Mouse (Mus musculus) kidney, adult 11 months (tissue): ENCODE measurements around the gene Apoc4.

Source experiments
- DNase-seq: peaks from one replicate; pipeline ENCODE4 v3.0.0; 2022

Gene Apoc4

DNA sequence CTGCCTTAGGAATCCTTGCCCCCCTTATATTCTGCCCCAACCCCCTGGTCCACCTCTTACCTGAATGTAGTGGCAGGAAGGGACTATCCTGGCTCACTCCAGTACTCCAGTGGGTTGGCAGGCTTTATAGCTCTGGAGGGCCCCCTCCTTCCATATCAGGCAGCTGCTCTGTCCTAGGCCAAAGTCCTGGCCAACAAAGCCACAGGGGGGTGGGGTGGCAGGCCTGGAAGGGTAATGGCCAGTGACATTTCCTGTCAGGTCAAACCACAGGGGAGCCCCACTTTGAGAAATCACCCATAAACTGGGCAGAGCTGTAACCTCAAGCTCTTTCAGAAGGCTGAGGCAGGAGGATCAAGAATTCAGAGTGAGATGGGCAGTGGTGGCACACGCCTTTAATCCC, 4.6 kb downstream of the Apoc4 start:
- DNase-seq = no peak

DNA sequence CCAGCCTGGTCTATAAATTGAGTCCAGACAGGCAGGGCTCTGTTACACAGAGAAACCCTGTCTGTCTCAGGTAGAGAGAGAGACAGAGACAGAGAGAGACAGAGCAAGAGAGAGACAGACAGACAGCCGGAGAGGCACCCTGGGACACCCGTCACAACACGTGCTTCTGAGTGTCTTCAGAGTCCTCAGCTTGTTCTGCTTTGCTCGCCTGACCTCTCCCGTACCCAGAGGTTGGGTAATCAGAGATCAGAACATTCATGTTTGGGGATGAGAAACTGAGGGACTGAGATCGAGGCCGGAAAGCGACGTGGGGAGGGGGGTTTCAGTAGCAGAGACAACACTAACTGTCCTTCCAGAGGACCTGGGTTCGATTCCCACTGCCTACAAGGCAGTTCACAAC, 5.5 kb downstream of the Apoc4 start:
- DNase-seq = no peak

DNA sequence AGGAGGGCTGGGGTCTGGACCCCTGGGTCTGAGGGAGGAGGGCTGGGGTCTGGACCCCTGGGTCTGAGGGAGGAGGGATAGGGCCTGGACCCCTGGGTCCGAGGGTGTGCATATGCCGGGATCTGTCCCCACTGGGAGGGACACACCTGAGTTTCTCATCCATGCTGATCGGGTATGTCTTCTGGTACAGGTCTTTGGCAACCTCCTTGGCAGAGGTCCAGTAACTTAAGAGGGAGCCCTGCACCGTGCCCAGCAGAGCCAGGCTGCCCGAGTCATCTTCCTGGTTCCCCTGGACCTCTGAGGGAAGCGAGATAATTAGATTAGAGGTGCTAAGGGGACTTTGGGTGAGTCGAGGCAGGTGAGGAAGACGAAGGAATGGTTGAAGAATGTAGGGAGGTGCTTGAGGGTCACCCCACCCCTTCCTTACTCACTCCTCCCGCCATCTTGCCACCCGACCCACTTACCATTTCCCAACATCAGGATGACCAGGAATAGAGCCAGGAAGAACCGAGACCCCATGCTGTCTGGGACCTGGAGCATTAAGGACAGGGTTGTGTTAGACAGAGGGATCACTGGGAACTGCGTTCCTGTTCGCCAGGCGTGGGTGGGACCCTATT, 8.1 kb downstream of the Apoc4 start:
- DNase-seq = no peak

DNA sequence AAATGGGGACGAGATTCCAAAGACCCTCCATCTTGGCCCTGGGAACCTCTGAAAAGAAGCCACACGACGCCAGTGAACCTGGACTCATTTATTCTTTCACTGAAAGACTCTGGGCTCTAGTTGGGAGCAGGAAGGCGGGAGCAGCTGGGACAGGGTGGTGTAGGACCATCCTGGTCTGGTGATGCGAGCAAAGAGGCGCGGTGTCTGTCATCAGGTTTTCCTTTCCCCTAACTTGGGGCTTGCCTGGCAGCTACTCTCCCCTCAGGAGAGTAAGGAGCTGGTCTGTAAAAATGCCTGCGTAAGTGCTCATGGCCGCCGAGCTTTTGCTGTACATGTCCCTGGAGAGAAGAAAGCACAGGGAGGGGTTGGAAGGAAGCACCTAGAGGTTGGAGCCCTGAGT, 9.8 kb downstream of the Apoc4 start:
- DNase-seq = no peak

DNA sequence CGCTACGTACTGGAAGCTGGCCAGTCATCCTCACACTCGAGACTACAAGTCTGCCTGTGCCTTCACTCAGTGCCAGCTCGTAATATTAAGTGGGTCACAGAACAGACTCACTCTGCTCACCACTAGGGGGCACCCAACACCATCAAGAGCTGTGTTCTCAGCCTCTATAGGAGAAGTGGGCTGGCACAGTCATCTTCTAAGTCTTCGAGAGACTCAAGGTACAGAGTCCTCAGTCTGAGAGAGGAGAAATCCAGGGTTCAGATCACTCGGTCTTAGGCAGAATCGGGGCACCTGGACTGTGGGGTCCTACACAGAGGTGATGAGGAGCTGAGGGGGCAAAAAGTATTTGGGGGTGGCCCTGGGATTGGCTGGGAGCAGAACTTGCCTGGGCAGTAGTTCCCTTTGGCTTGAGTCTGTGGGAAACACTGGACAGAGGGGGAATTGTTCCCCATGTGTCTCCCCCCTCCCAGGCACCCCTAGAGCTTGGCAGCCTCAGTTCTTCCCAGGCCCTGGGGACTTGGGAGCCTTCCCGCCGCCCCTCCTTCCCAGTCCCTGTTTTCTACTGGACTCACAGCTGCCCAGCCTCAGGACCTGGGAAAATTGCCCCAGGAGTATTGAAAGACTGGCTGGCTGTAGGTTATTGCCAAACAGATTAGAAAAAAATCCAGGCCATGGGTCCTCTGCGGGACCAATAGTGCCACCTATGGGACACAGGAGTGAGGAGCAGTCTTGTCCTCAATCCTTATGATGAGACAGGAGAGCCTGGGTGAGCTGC, 12.1 kb downstream of the Apoc4 start:
- peak; percentile 92 for DNase-seq

DNA sequence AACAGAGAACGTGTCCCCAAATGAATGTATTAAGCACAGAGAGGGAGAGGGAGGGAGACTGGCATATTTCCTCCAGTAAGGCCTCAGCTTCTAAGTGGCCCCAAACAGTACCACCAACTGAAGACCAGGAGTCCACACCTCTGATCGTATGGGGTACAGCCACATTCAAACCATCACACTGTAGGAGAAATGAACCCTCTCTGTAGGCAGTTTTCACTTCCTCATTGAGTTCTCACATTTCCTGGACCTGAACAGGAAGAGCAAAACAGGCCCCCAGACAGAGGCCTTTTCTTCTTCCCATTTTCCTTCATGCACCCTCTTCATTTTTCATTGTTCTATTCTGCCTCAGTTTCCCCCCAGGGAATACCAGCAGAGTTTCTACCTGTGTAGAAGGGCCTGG, 13.8 kb downstream of the Apoc4 start:
- no peak for DNase-seq

DNA sequence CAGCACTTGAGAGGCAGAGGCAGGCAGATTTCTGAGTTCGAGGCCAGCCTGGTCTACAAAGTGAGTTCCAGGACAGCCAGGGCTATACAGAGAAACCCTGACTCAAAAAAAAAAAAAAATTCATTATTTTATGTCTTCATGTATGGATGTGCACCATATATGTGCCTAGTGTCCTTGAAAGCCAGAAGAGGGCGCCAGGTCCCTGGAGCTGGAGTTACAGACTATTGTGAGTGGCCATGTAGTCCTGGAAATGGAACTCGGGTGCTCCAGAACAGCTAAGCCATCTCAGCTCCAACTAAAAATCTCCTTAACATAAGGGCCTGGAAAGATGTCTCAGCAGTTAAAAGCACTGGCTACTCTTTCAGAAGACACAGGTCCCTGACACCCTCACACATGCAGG, 14.5 kb downstream of the Apoc4 start:
- no peak for DNase-seq

DNA sequence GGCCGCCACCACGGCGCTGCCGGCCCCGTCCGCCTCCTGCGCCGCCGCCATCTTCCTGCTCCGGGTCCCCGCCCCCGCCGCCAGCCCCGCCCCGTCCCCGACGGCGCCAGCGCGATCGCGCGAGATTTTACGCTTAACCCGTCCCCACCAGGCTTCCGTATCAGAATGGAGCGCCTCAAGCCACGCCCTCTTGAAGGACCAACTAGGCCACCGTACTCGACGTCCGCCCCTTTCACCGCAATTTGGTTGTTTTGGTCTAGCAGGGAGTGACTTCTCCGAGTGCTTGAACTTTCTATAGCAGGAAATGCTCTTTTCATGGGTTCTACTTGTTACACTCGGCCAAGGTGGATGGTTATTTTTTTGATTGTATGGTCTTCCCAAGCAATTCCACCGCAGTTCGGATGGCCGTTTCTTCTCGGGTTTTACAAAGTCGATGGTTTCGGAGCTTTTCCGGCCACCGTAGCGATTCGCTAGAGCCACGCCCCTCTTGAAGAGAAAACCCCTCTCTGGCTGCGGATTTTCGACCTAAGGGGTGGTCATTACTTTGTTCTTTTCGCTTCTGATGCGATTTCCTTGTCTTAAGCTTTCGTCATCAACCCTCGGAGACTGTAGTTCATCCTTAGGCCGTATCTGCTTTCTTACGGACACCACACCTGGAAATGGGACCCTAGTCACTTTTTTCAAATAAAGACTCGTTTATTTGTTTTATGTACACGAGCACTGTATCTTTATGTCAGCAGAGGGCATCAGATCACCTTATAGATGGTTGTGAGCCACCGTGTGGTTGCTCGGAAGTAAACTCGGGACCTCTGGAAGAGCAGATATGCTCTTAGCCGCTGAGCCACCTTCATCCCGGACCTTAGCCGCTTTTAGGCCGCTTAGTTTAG, 16.1 kb downstream of the Apoc4 start, which contains the start of gene Clptm1:
Gene Clptm1, minus strand, starts transcription at position 79 of the 887 bp plus-strand sequence.
- peak; percentile 96 for DNase-seq

DNA sequence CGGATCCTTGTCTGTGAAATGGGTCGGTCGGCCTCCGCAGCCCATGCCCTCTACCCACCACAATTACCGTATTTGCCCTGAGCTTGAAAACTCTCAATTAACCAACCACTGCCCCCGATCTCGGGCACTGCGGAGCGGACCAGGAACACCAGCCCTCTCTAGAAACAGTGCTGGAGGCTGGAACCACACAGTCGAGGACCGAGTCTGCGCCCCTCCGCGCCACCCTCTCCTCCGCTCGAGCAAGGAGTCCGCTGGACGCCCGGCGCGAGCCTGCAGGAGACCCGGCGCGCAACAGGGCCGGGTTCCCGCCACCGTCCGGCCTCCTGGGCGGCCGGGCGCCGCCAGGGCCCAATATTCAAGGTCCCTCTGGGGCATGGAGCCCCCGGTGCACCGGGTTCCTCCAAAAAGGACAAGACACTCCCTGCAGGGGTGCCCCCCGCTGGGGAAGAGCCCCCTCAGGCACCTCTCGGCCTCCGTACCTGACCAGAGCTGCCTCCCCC, 16.8 kb downstream of the Apoc4 start:
- no peak for DNase-seq

DNA sequence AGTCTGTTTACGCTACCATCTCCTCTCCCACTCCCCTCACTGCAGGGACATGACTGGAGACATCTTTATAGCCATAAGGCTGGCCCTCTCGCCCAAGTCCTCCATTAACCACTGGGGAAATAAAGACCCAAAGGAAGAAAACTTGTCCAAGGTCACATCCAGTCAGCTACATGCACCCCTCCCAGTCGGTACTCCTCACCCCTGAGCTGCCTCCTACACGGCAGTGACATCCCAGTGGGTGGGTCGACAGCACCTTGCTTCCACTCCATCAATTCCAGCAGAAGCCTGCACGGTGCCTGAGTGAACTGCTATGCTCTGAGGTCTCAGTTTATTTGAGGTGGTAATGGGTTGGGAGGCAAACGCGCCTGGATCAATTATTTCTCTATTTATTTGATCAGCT, 17.3 kb downstream of the Apoc4 start:
- DNase-seq = peak; percentile 20

DNA sequence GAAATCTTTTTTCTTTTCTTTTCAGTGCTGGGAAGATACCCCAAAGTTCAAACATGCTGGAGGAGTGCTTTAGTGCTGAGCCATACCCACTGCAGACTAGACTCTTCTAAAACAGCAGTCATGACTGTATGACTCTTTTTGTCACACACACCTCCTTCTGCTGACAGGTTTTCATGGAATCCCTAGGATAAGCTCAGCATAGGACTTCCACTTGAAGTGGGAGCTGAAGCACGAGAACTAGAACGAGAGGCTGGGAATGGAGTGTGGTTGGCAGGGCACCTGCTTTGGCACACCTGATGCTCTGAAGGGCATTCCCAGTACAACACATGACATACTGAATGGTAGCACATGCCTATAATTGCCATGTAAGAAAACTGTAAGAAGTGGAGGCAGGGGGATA, 28.7 kb downstream of the Apoc4 start:
- DNase-seq = no peak

DNA sequence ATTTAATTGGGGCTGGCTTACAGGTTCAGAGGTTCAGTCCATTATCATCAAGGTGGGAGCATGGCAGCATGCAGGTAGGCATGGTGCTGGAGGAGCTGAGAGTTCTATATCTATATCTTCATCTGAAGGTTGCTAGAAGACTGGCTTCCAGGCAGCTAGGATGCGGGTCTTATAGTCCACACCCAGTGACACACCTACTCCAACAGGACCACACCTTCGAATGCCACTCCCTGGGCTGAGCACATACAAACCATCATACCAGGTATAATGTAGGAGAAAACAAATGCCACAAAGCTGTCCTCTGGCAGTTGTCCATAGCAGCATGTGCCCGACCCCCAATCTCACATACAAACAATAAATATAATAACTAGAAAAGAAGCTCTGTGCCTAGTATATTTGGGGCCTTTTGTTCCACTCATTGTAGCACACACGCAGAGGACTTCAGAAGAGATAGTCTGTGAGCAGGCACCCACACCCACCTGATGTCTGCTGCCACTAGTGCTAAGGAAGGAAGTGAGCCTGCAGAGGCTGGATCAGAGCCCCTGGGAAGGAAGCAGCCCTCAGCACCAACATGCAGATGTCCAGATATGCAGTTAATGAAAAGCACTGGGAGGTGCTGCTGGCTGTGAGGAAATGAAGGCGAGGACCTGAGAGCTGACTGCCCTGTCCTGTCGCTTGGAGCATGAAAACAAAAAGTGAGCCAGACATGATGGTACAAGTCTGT, 30.1 kb downstream of the Apoc4 start:
- peak; percentile 24 for DNase-seq

DNA sequence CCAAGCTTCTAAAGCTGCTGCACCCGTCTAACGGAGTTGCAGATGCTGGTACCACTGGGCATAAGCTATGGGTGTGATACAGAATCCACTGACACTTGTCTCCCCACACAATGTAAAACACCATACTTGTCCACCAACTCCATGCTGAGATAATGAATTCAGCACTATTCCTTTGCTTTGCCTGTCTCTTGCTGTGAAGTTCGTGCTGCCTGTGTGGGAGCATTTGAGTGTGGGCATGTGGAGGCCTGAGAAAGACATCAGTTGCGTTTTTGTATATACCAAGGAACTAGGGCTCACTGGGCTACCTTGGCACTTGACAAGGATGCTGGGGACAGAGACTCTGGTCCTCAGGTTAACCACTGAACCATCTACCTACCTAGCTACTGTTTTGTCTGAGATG, 40.1 kb downstream of the Apoc4 start:
- no peak for DNase-seq

DNA sequence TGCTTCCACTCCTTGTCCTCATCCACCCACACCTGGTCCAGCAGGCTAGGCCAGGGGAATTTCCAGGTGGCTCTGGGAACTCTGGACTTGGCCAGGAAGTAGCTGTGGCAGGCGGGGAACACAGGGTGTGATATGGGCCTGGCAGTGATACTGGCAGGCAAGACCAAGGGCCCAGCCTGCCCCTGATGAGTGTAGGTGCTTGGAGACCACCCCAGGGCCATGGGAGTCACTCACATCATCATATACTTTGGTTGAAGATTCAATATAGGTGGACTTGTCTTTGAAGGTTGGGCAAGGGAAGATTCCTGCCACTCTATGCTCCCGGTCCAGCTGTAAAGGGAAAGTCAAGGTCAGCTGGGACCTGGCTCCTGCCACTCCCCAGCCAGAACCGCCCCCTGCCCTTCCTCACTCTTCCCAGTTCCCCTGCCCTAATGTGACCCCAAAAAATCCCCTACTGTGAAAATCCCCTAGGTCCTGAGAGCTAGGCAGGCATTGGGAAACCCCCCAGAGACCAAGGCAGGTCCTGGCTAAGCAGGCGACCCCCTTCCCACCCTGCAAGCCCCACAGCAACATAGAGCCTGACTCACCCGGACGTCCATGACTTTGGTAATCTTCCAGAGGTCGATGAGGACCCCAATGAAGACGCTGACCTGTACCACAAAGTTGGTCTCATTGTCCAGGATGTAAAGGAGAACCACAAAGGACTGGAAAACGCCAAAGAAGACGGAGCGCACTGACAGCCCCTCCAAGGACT, 46.0 kb downstream of the Apoc4 start:
- DNase-seq = no peak

DNA sequence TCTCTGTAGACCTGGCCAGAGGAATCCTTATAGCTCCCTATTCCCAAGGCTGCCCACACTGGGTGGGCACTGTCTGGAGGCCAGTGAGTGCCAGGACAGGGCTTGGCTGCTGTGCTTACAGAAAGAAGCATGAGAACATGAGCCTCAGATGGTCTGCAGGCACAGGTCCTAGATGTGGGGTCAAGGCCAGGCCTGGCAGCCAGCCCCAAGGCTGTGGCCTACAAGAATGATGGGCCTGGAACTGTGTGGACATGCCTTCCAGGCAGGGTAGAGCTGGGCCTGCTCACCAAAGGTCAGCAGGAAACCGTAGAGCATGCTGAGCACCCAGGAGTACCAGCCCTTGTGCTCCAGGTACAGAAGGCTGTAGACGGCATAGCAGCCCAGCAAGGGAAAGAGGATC, 46.7 kb downstream of the Apoc4 start:
- DNase-seq = no peak

DNA sequence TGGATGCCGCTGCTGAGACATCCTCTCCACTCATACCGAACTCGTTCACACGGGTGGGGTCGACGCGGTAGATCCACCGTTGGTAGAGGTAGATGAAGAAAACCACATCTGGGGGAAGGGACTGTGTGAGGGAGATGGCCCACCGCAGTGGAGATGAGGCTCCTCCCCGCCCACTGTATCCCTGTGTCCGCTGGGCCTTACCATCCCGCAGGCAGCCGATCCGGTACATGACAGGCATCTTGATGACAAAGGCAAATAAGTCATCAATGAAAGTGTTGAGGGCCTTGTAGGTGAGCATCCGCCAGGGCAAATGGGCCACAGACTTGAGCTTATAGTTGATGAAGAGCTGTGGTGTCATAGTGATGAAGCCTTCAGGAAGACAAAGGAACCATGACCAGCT, 47.4 kb downstream of the Apoc4 start:
- DNase-seq = no peak

DNA sequence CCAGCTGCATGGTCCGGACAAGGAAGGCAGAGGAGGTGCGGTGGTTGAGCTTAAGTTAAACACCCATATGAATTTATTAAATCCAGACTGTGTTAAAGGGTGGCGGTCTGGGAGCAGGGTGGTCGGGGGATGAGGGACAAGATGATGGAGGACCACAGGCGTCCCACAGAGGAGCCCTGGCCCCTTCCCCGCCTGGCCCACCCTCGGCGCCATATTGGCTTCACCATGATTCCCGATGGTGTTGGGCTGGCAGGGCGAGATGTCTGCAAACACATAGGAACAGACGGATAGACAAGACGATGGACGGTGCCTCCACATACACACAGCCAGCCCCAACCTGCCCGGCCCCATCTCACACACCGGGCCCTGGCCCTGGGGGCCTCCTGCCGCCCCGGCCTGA, 48.1 kb downstream of the Apoc4 start:
- no peak for DNase-seq

DNA sequence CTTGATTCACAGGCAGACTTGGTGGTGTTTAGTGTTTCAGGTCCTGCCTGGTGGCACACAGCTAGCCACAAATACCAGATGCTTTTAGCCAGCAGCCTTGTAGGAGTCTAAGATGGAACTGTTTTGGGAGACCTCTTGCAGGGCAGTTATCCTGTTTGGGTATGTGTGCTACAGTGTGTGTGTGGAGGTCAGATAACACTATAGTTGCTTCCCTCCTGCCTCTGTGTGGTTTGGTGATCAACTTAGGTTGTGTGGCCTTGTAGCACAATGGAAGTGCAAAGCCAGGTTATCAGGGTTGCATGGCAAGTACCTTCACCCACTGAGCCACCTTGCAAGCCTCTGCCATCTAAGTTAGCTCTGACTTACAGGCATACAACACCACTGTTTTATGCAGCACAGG, 48.6 kb downstream of the Apoc4 start:
- DNase-seq = no peak

DNA sequence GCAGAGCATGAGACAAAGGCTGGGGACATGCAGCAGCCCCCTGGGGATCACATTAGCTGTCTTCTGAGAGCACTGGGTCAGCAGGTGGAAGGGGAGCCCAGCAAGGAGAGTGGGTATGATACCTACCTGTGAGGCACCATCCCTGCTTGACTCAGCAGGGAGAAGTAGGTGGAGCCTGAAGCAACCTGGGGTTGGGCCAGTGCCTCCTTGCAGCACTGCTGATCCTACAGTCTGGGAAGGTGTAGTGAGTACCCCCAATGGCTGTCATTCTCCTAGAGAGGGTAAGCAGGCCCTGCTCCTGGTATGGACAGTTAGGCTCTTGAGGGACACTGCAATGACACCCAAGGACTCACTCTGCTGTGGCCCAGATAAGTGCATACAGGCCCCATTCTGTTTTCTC, 49.0 kb downstream of the Apoc4 start:
- DNase-seq = no peak

DNA sequence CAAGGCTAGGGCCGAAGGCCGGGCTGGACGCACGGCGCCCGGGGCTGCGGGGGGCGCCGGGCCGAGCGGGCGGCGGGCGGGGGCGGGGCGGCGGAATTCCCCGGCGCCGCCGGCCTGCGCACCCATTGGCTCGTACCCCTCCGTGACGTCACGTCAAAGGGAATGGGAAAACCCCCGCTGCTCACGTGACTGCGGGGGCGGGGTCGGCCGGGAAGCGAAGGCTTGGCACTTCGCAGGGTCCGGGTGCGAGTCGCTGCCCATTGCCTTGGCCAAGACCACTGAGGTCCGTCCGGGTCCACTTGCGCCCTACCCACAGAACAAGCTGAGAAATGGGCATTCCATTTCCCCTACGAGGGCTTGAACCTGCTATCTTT, 51.9 kb downstream of the Apoc4 start, which contains the start of gene Relb:
Gene Relb, minus strand, starts transcription at position 78 of the 374 bp plus-strand sequence.
- peak; percentile 83 for DNase-seq

DNA sequence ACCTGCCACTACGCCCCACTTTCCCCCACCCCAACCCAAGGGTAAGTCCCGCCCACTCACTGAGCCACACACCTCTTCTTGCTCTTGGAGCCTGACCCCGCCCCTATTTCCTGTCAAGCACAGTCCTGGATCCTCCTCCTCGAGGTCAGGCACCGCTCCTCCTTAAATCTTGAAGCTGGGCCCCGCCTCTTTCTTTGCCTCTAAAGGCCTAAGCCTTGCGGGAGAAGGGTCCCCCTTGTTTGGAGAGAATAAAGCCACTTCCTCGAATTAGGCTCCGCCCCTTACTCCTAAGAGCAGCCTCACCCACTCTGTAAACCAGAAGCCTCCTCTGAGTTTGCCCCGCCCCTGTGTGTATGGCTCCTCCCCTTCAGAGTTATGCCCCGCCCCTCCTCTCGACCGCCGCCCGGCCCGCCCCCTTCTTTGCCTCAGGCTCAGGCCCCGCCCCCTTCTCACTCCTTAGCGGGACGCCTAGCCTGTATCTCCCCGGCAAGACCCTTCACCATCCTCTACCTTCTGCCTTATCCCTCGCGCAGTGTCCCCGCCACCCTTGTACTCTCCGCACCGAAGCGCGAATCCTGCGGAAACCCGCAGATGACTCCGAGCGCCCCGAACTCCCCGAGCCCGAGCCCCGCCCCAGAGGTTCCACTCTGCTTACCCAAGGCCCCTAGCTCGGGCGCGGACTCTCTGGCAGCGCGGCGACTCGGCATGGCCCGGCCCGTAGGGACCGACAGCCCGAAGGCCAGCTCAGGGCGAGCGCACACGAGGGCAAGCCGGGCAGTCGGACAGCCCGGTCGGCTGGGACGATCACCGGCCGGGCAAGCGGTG, 52.5 kb downstream of the Apoc4 start:
- peak; percentile 99 for DNase-seq
